Mouse (Mus musculus): ENCODE results near the gene Cdr2l.

Cdr2l gene

DNA sequence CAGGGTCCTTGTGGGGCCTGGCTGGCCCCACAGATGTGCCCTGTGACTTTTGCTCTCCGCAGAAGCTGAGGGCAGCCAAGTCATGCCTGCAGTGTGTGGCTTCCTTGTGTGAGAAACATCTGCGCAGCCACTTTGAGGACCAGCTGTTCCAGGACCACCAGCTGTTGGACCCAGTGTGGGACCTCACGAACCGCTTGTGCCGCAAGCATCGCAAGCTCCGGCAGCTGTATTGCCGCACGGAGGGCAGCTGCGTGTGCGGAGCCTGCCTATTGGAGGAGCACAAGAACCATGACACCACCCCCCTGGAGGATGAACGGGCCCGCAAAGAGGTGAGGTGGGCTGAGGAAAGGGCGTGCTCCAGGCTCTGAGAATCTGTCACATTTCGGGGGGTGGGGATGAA lies 59.7 kb downstream of the Cdr2l start:
- DNase-seq (ENCODE audit: low read depth, low spot score), result peak; percentile 67
